Mouse (Mus musculus): ENCODE results near the gene Pglyrp2.

DNA sequence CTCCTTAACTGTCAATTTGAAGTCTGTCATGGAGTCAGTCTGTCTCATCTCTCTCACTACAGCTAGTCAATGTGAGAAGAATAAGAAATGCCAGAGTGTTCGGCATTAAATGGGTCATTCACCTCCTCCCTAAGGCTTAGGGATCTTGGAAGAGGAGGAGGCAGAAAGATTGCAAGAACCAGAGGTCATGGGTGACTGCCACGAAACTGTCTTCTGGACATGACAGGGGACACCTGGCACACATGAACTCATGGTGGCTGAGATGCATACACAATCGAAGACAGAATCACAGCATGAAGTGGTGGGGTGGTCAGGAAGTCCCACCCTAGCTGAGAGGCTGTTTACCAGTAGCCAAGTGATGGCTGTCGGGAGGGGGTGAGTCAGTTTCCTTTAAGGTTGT, 10.4 kb upstream of the Pglyrp2 start:
- TF ChIP-seq CTCF (IDR thresholded peaks at IDR 0.05; ENCODE audit: control insufficient read depth, insufficient read depth, insufficient read length) (no peak), USF1 (IDR thresholded peaks at IDR 0.05; ENCODE audit: low read depth) (no peak), MYOG (IDR thresholded peaks at IDR 0.05; ENCODE audit: control insufficient read depth, extremely low read depth, insufficient read length) (no peak), MYOD1 (IDR thresholded peaks at IDR 0.05; ENCODE audit: control insufficient read depth, insufficient read length, low read depth) (no peak), MAX (IDR thresholded peaks at IDR 0.05) (no peak), CEBPB (IDR thresholded peaks at IDR 0.05; ENCODE audit: low read depth) (no peak)
